Mouse (Mus musculus) thymus, adult 2 months (tissue): ENCODE measurements around the gene Batf2.

Source experiments
- CTCF ChIP-seq: fragments of 200-500 bp; IDR thresholded peaks from 2 replicates; pipeline ENCODE4 v1.5.1; 2012; ENCODE audit warnings: mild to moderate bottlenecking, control low read depth, low read length, moderate library complexity, borderline replicate concordance; ENCODE audit not compliant: control insufficient read depth, poor library complexity, insufficient read depth; ENCODE audit errors: extremely low read depth
- POLR2A ChIP-seq: fragments of 200-500 bp; IDR thresholded peaks from 2 replicates; pipeline ENCODE4 v1.6.1; 2012; ENCODE audit warnings: mild to moderate bottlenecking, low read length, control low read depth, moderate library complexity; ENCODE audit not compliant: control insufficient read depth, poor library complexity, insufficient read depth; ENCODE audit errors: extremely low read depth

- TF ChIP-seq POLR2A: no peak
- TF ChIP-seq CTCF: no peak
These were observed 38.5 kb upstream of the Batf2 start for GRCm38 (mm10) chr19:6102169-6102853.
